Mouse (Mus musculus): ENCODE data around the gene Tardbp.

DNA sequence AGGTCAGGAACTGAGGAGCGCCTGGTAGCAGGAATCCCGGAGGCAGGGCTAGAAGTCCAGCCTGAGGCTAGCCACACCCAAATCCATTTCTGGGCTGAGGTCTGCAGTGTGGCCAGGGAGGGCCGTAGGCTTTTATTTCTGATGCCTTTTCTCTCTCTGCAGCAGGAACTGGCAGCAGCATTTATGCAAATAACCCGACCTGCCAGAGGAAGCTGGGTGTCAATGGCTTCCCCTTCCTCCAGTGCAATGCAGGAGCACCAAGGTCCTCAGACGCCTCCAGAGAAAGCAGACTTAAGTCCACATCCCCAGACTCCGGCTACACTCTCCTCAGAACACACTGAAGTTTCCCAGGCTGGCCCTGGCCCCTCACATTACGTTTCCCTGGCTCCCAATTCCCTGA, 48.2 kb upstream of the Tardbp start:
- no peak for TF ChIP-seq CTCF (IDR thresholded peaks at IDR 0.05)
- TF ChIP-seq EP300 (IDR thresholded peaks at IDR 0.05) = no peak
